Mouse (Mus musculus): ENCODE measurements around the gene Fbxo40. TPM values are rescaled to one million over a fixed set of nuclear protein-coding genes. Genes with fewer than 3 reads are reported as not detected.

Gene Fbxo40
- total RNA-seq (2021), result under 1 TPM; 0.13 to 0.38 TPM
- long read RNA-seq, experiment 1, partial matches to known transcripts, result 0 of 1 reads
- long read RNA-seq, experiment 1, other reads (novel, unspliced or antisense), result 1 of 1 reads
- long read RNA-seq, experiment 2, full-length matches to known transcripts, result 1 of 2 reads
- long read RNA-seq, experiment 2, partial matches to known transcripts, result 0 of 2 reads
- long read RNA-seq, experiment 2, other reads (novel, unspliced or antisense), result 1 of 2 reads

- DNase-seq (ENCODE audit: low spot score in 2 of 2), result no peak
Measured at GRCm38 (mm10) chr16:36989999-36990625, at the start of gene Fbxo40. TSS of gene Fbxo40 (minus strand) at chr16:36990467.

- DNase-seq (ENCODE audit: low spot score in 2 of 2), result no peak
Measured at GRCm38 (mm10) chr16:37034751-37035150, 44.5 kb upstream of the Fbxo40 start.

GRCm38 (mm10) chr16:37031996-37032395 is 41.7 kb upstream of the Fbxo40 start:
- no peak for DNase-seq (ENCODE audit: low spot score in 2 of 2)

DNA sequence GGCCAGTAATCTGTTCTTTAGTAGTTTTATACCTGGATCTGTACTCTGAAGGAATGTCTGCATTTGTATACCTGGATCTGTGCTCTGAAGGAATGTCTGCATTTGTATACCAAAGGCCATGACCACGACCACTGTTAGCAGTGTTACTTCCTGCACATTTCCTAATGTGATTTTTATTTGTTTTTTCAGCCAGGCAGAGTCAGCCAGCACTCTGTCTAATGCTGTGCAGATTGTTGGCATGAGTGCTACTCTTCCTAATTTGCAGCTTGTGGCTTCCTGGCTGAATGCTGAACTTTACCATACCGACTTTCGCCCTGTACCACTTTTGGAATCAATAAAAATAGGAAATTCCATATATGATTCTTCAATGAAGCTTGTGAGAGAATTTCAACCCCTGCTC is 37.3 kb upstream of the Fbxo40 start:
- no peak for DNase-seq (ENCODE audit: low spot score in 2 of 2)

DNA sequence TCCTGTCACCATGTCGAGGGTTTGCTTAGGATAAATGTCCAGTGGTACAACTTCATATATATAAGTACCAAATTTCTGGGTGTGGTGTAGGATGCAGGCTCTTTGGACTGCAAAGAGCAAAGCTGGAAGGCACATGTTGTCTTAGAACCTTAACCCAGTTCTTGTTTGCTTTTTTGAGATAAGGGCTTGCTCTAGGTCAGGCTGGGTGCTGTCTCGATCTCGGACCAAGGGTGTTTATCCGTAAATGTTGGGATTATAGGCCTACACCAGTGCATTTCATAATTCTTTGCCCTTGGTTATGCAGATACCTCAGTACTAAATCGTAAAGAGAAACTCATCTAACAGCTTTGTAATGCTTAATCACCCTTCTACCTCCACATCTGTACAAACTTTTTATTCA is 22.1 kb upstream of the Fbxo40 start:
- DNase-seq (ENCODE audit: low spot score in 2 of 2), result no peak

GRCm38 (mm10) chr16:37011922-37012289 is 21.6 kb upstream of the Fbxo40 start:
- no peak for DNase-seq (ENCODE audit: low spot score in 2 of 2)

DNA sequence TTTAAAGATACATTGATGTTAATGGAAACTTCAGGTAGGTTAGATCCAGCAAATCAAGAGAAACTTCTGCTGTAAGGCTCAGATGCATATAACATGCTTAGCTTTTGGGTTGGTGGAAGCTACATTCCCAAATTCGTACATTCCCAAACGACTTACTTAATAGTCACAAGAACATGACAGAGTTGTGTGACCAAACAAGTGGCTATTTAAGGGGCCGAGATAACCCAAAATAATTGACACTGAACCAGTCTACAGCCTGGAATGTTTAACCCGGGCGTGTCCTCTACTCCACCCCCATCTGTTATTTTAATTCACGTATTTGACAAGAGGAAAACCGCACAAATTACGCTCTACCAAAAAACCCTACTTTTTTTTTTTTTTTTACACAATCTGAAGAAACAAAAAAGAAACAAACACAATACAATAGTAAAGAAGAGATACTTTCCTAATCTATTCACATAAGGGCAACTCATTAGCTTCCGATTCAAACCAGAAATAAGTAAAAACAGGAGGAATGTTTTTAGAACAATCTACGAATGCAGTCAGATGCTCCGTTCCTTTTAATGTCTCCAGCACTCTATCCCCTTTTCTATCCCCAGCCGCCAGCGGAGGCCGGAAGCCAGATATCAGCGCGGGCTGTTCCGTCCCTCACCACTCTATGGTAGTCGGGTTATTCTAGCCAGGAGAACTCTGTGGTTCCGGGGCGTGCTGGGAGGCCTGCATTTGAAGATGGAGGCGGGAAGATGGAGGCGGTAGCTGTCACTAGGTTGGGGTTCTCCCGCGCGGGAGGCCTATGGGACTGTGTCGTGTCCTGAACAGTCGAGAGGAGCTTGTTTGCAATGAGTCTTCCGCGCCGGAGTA is 21.0 kb upstream of the Fbxo40 start, which contains the start of gene Polq:
Gene Polq (plus strand): TSS at position 726 of the 861 bp plus-strand sequence.
- DNase-seq (ENCODE audit: low spot score in 2 of 2), result peak; percentile 86

- peak in 1 of 2 experiments; percentile 9 for DNase-seq (ENCODE audit: low spot score in 2 of 2)
Measured at GRCm38 (mm10) chr16:37010370-37010769, 20.1 kb upstream of the Fbxo40 start.

GRCm38 (mm10) chr16:37009262-37009661 is 19.0 kb upstream of the Fbxo40 start:
- no peak for DNase-seq (ENCODE audit: low spot score in 2 of 2)

- DNase-seq (ENCODE audit: low spot score in 2 of 2), result no peak
Measured at GRCm38 (mm10) chr16:36999366-36999972, 9.2 kb upstream of the Fbxo40 start.

GRCm38 (mm10) chr16:36997650-36998049 is 7.4 kb upstream of the Fbxo40 start:
- no peak for DNase-seq (ENCODE audit: low spot score in 2 of 2)

DNA sequence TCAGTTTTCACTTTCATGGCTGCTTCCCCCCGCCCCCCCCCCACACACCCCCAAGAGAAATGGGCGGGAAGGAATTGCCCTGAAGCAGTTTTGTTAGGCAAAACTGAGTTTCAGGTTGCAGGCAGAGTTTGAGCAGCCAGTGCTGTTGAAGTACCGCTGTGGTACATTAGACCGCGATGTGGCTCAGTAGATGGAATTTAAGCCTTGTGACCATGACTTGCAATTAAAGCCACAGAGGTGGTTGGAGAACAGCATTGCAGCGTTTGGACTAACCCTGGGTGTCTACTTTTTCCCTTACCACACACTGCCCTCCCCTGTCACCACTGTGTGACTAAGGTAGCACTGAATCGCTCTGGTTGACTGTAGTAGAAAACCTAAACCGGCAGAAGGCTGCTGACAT is 774 bp downstream of the Fbxo40 start:
- DNase-seq (ENCODE audit: low spot score in 2 of 2), result no peak

GRCm38 (mm10) chr16:36988066-36988465 is 2.2 kb downstream of the Fbxo40 start:
- no peak for DNase-seq (ENCODE audit: low spot score in 2 of 2)

- DNase-seq (ENCODE audit: low spot score in 2 of 2), result no peak
Measured at GRCm38 (mm10) chr16:36987399-36987798, 2.9 kb downstream of the Fbxo40 start.

DNA sequence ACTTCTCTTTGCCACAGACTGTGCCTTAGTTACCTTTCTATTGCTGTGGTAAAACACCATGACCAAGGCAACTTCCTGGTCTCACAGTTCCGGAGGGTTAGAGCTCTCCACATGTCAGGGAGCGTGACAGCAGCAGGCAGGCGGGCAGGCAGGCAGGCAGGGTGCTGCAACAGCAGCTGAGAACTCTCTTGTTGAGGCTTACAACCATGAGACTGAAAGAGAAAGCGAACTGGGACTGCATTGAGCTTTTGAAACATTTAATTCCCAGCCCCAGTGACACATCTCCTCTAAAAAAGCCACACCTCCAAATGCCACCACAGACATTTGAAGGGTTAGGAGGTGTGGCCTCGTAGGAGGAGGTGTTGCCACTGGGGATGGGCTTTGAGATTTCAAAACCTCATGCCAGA is 4.6 kb downstream of the Fbxo40 start:
- no peak for DNase-seq (ENCODE audit: low spot score in 2 of 2)

- no peak for DNase-seq (ENCODE audit: low spot score in 2 of 2)
Measured at GRCm38 (mm10) chr16:36983796-36984195, 6.5 kb downstream of the Fbxo40 start.

DNA sequence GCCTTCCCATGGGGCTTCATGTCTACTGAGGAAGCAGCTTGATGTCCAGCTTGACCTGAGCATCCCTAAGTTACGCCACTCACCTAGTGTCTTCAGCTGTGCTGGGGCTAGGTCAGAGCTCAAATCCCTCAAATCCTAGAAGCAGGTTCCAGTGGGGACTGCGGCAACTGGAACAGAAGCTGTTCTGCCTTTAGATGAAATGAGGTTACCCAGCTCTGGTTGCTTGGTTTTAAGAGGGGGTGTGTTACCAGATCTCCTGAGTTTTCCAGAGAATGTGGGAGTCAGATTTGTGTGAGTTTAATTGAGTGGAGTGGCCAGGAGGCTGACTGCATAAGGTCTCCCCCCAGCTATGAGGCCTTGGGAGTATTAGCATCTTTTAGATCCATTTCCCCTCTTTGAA is 11.1 kb downstream of the Fbxo40 start:
- DNase-seq (ENCODE audit: low spot score in 2 of 2), result no peak

DNA sequence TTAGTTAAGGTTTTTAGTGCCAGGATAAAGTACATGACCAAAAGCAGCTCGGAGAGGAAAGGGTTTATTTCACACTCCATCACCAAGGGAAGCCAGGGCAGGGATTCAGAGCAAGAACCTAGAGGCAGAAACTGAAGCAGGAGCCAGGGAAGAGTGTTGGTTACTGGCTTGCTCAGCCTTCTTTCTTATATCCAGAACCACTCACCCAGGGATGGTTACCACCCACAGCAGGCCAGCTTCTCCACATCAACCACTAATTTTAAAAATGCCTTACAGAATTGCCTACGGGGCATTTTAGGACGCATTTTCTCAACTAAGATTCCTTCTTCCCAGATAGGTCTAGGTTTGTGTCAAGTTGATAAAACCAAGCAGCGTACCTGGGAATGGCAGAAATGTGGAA is 26.9 kb downstream of the Fbxo40 start:
- no peak for DNase-seq (ENCODE audit: low spot score in 2 of 2)

DNA sequence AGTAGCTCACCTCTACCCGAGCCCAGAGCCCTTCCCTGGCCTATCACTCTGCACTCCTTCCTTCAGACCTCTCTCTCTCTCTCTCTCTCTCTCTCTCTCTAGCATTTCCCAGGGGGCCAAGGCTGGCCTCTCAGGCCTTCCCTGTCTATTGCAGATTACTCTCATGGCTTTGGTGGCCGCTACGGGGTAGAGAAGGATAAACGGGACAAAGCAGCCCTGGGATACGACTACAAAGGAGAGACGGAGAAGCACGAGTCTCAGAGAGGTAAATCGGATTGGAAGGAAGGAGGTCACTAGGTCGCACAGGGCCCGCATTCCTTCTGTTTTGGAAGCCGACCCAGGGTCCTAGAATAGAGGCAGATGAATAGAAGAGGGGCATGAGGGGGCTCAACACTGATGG is 35.2 kb downstream of the Fbxo40 start:
- no peak for DNase-seq (ENCODE audit: low spot score in 2 of 2)

- DNase-seq (ENCODE audit: low spot score in 2 of 2), result no peak
Measured at GRCm38 (mm10) chr16:36951029-36951428, 39.2 kb downstream of the Fbxo40 start.

DNA sequence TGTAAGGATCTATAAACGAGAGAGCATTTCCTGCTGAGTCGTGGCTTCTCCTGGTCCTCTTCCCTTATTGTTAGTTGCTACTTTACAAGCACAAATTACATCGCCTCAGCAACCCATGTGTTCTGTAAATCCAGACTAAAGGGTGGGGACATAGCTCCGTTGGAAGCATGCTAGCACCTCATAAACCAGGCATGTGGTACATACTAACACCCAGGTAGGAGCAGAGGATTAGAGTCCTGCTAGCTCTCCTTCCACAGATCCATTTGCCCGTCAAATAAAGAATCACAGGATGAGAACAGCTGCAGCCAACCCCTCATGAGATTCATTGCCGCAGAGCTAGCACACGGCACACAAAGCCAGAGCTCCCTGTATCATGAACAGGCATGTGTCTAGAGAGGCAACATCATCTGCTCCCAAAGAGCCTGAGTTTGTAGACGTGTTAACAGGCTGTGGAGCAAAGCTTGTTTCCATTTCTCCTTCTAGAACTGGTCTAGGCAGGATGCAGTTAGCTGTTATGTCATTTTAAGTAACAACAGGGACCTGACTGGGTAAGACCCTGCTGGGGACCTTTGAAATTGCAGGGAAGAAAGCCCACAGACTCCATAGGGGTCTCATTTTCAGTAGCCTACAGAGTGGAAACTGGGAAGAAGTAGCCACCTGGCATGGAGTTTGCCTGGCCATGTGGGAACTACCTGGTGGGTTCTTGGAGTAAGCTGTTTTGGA is 40.5 kb downstream of the Fbxo40 start:
- no peak for DNase-seq (ENCODE audit: low spot score in 2 of 2)

Measured in adrenal gland, adult 18-20 months (tissue).